Mouse (Mus musculus) retina, postnatal 1 day (tissue): ENCODE results near the gene Tfeb.

ENCODE experiments used
- DNase-seq: peaks from one replicate; pipeline ENCODE4 v3.0.0-alpha.2; 2012

Gene Tfeb

GRCm38 (mm10) chr17:47833628-47834481 is 97.0 kb downstream of the Tfeb start:
- peak; percentile 35 for DNase-seq

GRCm38 (mm10) chr17:47834482-47834767 is 97.6 kb downstream of the Tfeb start, which contains the start of gene Mdfi:
TSS of gene Mdfi (minus strand) at chr17:47834691.
- DNase-seq: no peak

- DNase-seq: no peak
These were observed 101.0 kb downstream of the Tfeb start for GRCm38 (mm10) chr17:47837808-47838207.

- no peak for DNase-seq
These were observed 104.7 kb downstream of the Tfeb start for GRCm38 (mm10) chr17:47841521-47841920.
